Mouse (Mus musculus) embryonic facial prominence, embryonic 12.5 days (tissue): ENCODE measurements at regions not wholly inside any gene's neighbourhood (a gene's known extent, or its start where the extent isn't known, plus 50 kb on each side); places are given as distances from the start of the nearest gene placed in this dataset.

Experiments
- ATAC-seq: fragments of 200-750 bp; cut with Nextera tagmentation; 2 replicates; pipeline ENCODE4 v1.8.0; 2017; ENCODE audit not compliant: insufficient number of reproducible peaks, insufficient read depth, low FRiP score, low TSS enrichment
- H3K27ac ChIP-seq: fragments of 300-500 bp; sonication (generic); 2 replicates; pipeline ENCODE4 v1.5.1; 2016; ENCODE audit warnings: mild to moderate bottlenecking
- H3K27me3 ChIP-seq: fragments of 300-500 bp; sonication (generic); 2 replicates; pipeline ENCODE4 v1.6.1; 2016; ENCODE audit warnings: mild to moderate bottlenecking, moderate library complexity
- H3K36me3 ChIP-seq: fragments of 300-500 bp; sonication (generic); 2 replicates; pipeline ENCODE4 v1.6.1; 2016; ENCODE audit warnings: mild to moderate bottlenecking
- H3K4me1 ChIP-seq: fragments of 300-500 bp; sonication (generic); 2 replicates; pipeline ENCODE4 v1.6.1; 2016
- H3K4me2 ChIP-seq: fragments of 300-500 bp; sonication (generic); replicated peaks from 2 replicates; pipeline ENCODE4 v1.6.1; 2016; ENCODE audit warnings: mild to moderate bottlenecking, moderate library complexity
- H3K4me3 ChIP-seq: fragments of 300-500 bp; sonication (generic); 2 replicates; pipeline ENCODE4 v1.5.1; 2016; ENCODE audit warnings: mild to moderate bottlenecking
- H3K9ac ChIP-seq: fragments of 300-500 bp; sonication (generic); 2 replicates; pipeline ENCODE4 v1.6.1; 2016; ENCODE audit warnings: mild to moderate bottlenecking, moderate library complexity
- H3K9me3 ChIP-seq: fragments of 300-500 bp; sonication (generic); 2 replicates; pipeline ENCODE4 v1.6.1; 2016; ENCODE audit warnings: mild to moderate bottlenecking, moderate library complexity
- WGBS: fragments of 180-500 bp; shearing (Covaris S2); methylation state at CpG from one replicate; pipeline ENCODE4 v1.1.7; 2016; 5-methylcytosine and 5-hydroxymethylcytosine counted together

GRCm38 (mm10) chr16:50063540-50063939, 263.2 kb downstream of the Cd47 start:
- ATAC-seq: no peak
- Histone ChIP-seq H3K27me3 (no peaks in the 10 kb centered on the region), H3K4me3 (no peak overlapping the region), H3K4me2 (no peak overlapping the region), H3K36me3 (no peaks in the 10 kb centered on the region), H3K4me1 (no peaks in the 10 kb centered on the region), H3K27ac (no peak overlapping the region), H3K9ac (no peak overlapping the region), H3K9me3 (no peaks in the 10 kb centered on the region)
- 89% methylated on average over 4 of the region's 4 CpGs for WGBS

- no peak for ATAC-seq
- no peak overlapping the region for H3K4me3 ChIP-seq
- 0 out of 2 replicates have a peak, but pooled peaks cover under 1% of the 10 kb centered on the region for H3K4me1 ChIP-seq
- H3K27me3 ChIP-seq: no peaks in the 10 kb centered on the region
- H3K36me3 ChIP-seq: no peaks in the 10 kb centered on the region
- H3K27ac ChIP-seq: no peak overlapping the region
- no peak overlapping the region for H3K9ac ChIP-seq
- no peak overlapping the region for H3K4me2 ChIP-seq
- 81% methylated on average over 5 of the region's 5 CpGs for WGBS
- no peaks in the 10 kb centered on the region for H3K9me3 ChIP-seq
Measured at GRCm38 (mm10) chr16:50065336-50066082, 265.2 kb downstream of the Cd47 start.

GRCm38 (mm10) chr16:50069033-50069432, 268.7 kb downstream of the Cd47 start:
- Histone ChIP-seq H3K9me3 (no peaks in the 10 kb centered on the region), H3K27me3 (no peaks in the 10 kb centered on the region), H3K4me2 (no peak overlapping the region), H3K27ac (no peak overlapping the region), H3K4me3 (no peak overlapping the region), H3K9ac (no peak overlapping the region), H3K36me3 (no peaks in the 10 kb centered on the region), H3K4me1 (0 out of 2 replicates have a peak, but pooled peaks cover 3% of the 10 kb centered on the region)
- 57% methylated on average over 4 of the region's 4 CpGs for WGBS
- no peak for ATAC-seq

GRCm38 (mm10) chr16:50070728-50071127, 270.4 kb downstream of the Cd47 start:
- Histone ChIP-seq H3K4me2 (no peak overlapping the region), H3K9me3 (no peaks in the 10 kb centered on the region), H3K27me3 (no peaks in the 10 kb centered on the region), H3K27ac (no peak overlapping the region), H3K4me1 (0 out of 2 replicates have a peak, but pooled peaks cover 3% of the 10 kb centered on the region), H3K9ac (no peak overlapping the region), H3K4me3 (no peak overlapping the region), H3K36me3 (no peaks in the 10 kb centered on the region)
- 54% methylated on average over 4 of the region's 4 CpGs for WGBS
- no peak for ATAC-seq

GRCm38 (mm10) chr16:50072853-50073360, 272.6 kb downstream of the Cd47 start:
- H3K9me3 ChIP-seq: no peaks in the 10 kb centered on the region
- H3K4me3 ChIP-seq: no peak overlapping the region
- H3K27ac ChIP-seq: no peak overlapping the region
- 0 out of 2 replicates have a peak, but pooled peaks cover 3% of the 10 kb centered on the region for H3K4me1 ChIP-seq
- H3K27me3 ChIP-seq: no peaks in the 10 kb centered on the region
- no peaks in the 10 kb centered on the region for H3K36me3 ChIP-seq
- 44% methylated on average over 14 of the region's 14 CpGs for WGBS
- H3K4me2 ChIP-seq: peak overlapping the region; percentile 16
- H3K9ac ChIP-seq: no peak overlapping the region
- no peak for ATAC-seq

- Histone ChIP-seq H3K36me3 (no peaks in the 10 kb centered on the region), H3K4me1 (0 out of 2 replicates have a peak, but pooled peaks cover 3% of the 10 kb centered on the region), H3K9me3 (no peaks in the 10 kb centered on the region), H3K4me2 (no peak overlapping the region), H3K27me3 (no peaks in the 10 kb centered on the region), H3K27ac (no peak overlapping the region), H3K4me3 (no peak overlapping the region), H3K9ac (no peak overlapping the region)
- 72% methylated on average over 4 of the region's 4 CpGs for WGBS
- no peak for ATAC-seq
Measured at GRCm38 (mm10) chr16:50073979-50074378, 273.6 kb downstream of the Cd47 start.

GRCm38 (mm10) chr16:50075641-50076040, 275.3 kb downstream of the Cd47 start:
- Histone ChIP-seq H3K4me2 (no peak overlapping the region), H3K27me3 (no peaks in the 10 kb centered on the region), H3K4me1 (0 out of 2 replicates have a peak, but pooled peaks cover 2% of the 10 kb centered on the region), H3K9me3 (no peaks in the 10 kb centered on the region), H3K36me3 (no peaks in the 10 kb centered on the region), H3K4me3 (no peak overlapping the region), H3K27ac (no peak overlapping the region), H3K9ac (no peak overlapping the region)
- 77% methylated on average over 4 of the region's 4 CpGs for WGBS
- ATAC-seq: no peak

- Histone ChIP-seq H3K9ac (no peak overlapping the region), H3K4me3 (no peak overlapping the region), H3K9me3 (no peaks in the 10 kb centered on the region), H3K27me3 (no peaks in the 10 kb centered on the region), H3K36me3 (no peaks in the 10 kb centered on the region), H3K4me1 (no peaks in the 10 kb centered on the region), H3K4me2 (no peak overlapping the region), H3K27ac (no peak overlapping the region)
- ATAC-seq: no peak
- WGBS: 82% methylated on average over 1 of the region's 1 CpGs
Measured at GRCm38 (mm10) chr16:50081511-50081910, 281.2 kb downstream of the Cd47 start.

GRCm38 (mm10) chr16:50092318-50092717, 292.0 kb downstream of the Cd47 start:
- Histone ChIP-seq H3K4me2 (no peak overlapping the region), H3K27ac (no peak overlapping the region), H3K36me3 (no peaks in the 10 kb centered on the region), H3K9ac (no peak overlapping the region), H3K4me1 (no peaks in the 10 kb centered on the region), H3K4me3 (no peak overlapping the region), H3K27me3 (no peaks in the 10 kb centered on the region), H3K9me3 (no peaks in the 10 kb centered on the region)
- 55% methylated on average over 1 of the region's 1 CpGs for WGBS
- no peak for ATAC-seq

- WGBS: 88% methylated on average over 3 of the region's 3 CpGs
- Histone ChIP-seq H3K4me2 (no peak overlapping the region), H3K9ac (no peak overlapping the region), H3K27me3 (no peaks in the 10 kb centered on the region), H3K27ac (no peak overlapping the region), H3K36me3 (no peaks in the 10 kb centered on the region), H3K4me1 (no peaks in the 10 kb centered on the region), H3K9me3 (no peaks in the 10 kb centered on the region), H3K4me3 (no peak overlapping the region)
- no peak for ATAC-seq
Measured at GRCm38 (mm10) chr16:50092780-50093179, 292.4 kb downstream of the Cd47 start.

GRCm38 (mm10) chr16:50095858-50096551, 295.7 kb downstream of the Cd47 start:
- H3K4me3 ChIP-seq: no peak overlapping the region
- no peaks in the 10 kb centered on the region for H3K36me3 ChIP-seq
- WGBS: 79% methylated on average over 6 of the region's 6 CpGs
- H3K9me3 ChIP-seq: no peaks in the 10 kb centered on the region
- H3K4me1 ChIP-seq: no peaks in the 10 kb centered on the region
- H3K9ac ChIP-seq: no peak overlapping the region
- ATAC-seq: no peak
- H3K27ac ChIP-seq: no peak overlapping the region
- H3K4me2 ChIP-seq: no peak overlapping the region
- H3K27me3 ChIP-seq: no peaks in the 10 kb centered on the region

- WGBS: 87% methylated on average over 2 of the region's 2 CpGs
- ATAC-seq: no peak
Measured at GRCm38 (mm10) chr16:50096563-50096962, 296.2 kb downstream of the Cd47 start.

More at GRCm38 (mm10) chr16:50096563-50096962, 296.2 kb downstream of the Cd47 start:
- Histone ChIP-seq H3K4me1 (no peaks in the 10 kb centered on the region), H3K27ac (no peak overlapping the region), H3K9ac (no peak overlapping the region), H3K4me2 (no peak overlapping the region), H3K4me3 (no peak overlapping the region), H3K27me3 (no peaks in the 10 kb centered on the region), H3K36me3 (no peaks in the 10 kb centered on the region), H3K9me3 (no peaks in the 10 kb centered on the region)
